Mouse (Mus musculus): ENCODE results near the gene Ifitm1. TPM values are rescaled to one million over a fixed set of nuclear protein-coding genes. Genes with fewer than 3 reads are reported as not detected.

Ifitm1 gene
- polyA plus RNA-seq, 1 experiment from 2014 or later, result 7.4 TPM

Other genes starting within 250 kb of the Ifitm1 start
- not detected in 2 replicates for gene Cyp2e1, start 203.5 kb upstream of the Ifitm1 start, polyA plus RNA-seq (2014; fragmentation: Nextera tagmentation; extraction: Ambion mirVana)
- 0.31 TPM in 1 of 2 replicates, not detected in the other for gene Syce1, start 179.4 kb upstream of the Ifitm1 start, polyA plus RNA-seq (2014; fragmentation: Nextera tagmentation; extraction: Ambion mirVana)
- gene Zfp941, start 145.0 kb upstream of the Ifitm1 start, polyA plus RNA-seq (2014; fragmentation: Nextera tagmentation; extraction: Ambion mirVana), result 0.75 and 0.86 TPM in 2 replicates
- not detected in 2 replicates for gene Urah, start 132.2 kb upstream of the Ifitm1 start, polyA plus RNA-seq (2014; fragmentation: Nextera tagmentation; extraction: Ambion mirVana)
- not detected in 2 replicates for gene Scgb1c1, start 121.7 kb upstream of the Ifitm1 start, polyA plus RNA-seq (2014; fragmentation: Nextera tagmentation; extraction: Ambion mirVana)
- gene Odf3, start 119.4 kb upstream of the Ifitm1 start, polyA plus RNA-seq (2014; fragmentation: Nextera tagmentation; extraction: Ambion mirVana), result 0.12 TPM in 1 of 2 replicates, not detected in the other
- gene Gm45785, start 110.9 kb upstream of the Ifitm1 start, polyA plus RNA-seq (2014; fragmentation: Nextera tagmentation; extraction: Ambion mirVana), result not detected in 2 replicates
- gene Ric8a, start 110.3 kb upstream of the Ifitm1 start, polyA plus RNA-seq (2014; fragmentation: Nextera tagmentation; extraction: Ambion mirVana), result 40.5 and 42.8 TPM in 2 replicates
- gene Bet1l, start 109.6 kb upstream of the Ifitm1 start, polyA plus RNA-seq (2014; fragmentation: Nextera tagmentation; extraction: Ambion mirVana), result 35.0 and 39.5 TPM in 2 replicates
- 55.4 and 120 TPM in 2 replicates for gene Psmd13, start 85.3 kb upstream of the Ifitm1 start, polyA plus RNA-seq (2014; fragmentation: Nextera tagmentation; extraction: Ambion mirVana)
- gene Sirt3, start 84.9 kb upstream of the Ifitm1 start, polyA plus RNA-seq (2014; fragmentation: Nextera tagmentation; extraction: Ambion mirVana), result 48.4 and 57.2 TPM in 2 replicates
- 375 and 378 TPM in 2 replicates for gene Cox8b, start 66.8 kb upstream of the Ifitm1 start, polyA plus RNA-seq (2014; fragmentation: Nextera tagmentation; extraction: Ambion mirVana)
- gene Nlrp6, start 46.3 kb upstream of the Ifitm1 start, polyA plus RNA-seq (2014; fragmentation: Nextera tagmentation; extraction: Ambion mirVana), result not detected in 2 replicates
- gene Pgghg, start 25.8 kb upstream of the Ifitm1 start, polyA plus RNA-seq (2014; fragmentation: Nextera tagmentation; extraction: Ambion mirVana), result 11.4 and 13.0 TPM in 2 replicates
- 0.65 and 0.82 TPM in 2 replicates for gene Ifitm5, start 16.9 kb upstream of the Ifitm1 start, polyA plus RNA-seq (2014; fragmentation: Nextera tagmentation; extraction: Ambion mirVana)
- not detected in 2 replicates for gene Gm45717, start 11.3 kb upstream of the Ifitm1 start, polyA plus RNA-seq (2014; fragmentation: Nextera tagmentation; extraction: Ambion mirVana)
- gene Ifitm2, start 11.2 kb upstream of the Ifitm1 start, polyA plus RNA-seq (2014; fragmentation: Nextera tagmentation; extraction: Ambion mirVana), result 615 and 692 TPM in 2 replicates
- 89.6 and 105 TPM in 2 replicates for gene Ifitm3, start 43.5 kb downstream of the Ifitm1 start, polyA plus RNA-seq (2014; fragmentation: Nextera tagmentation; extraction: Ambion mirVana)
- gene Ifitm6, start 50.7 kb downstream of the Ifitm1 start, polyA plus RNA-seq (2014; fragmentation: Nextera tagmentation; extraction: Ambion mirVana), result 0.43 and 0.97 TPM in 2 replicates
- not detected in 2 replicates for gene Gm17387, start 61.9 kb downstream of the Ifitm1 start, polyA plus RNA-seq (2014; fragmentation: Nextera tagmentation; extraction: Ambion mirVana)
- 0.27 and 0.66 TPM in 2 replicates for gene B4galnt4, start 93.9 kb downstream of the Ifitm1 start, polyA plus RNA-seq (2014; fragmentation: Nextera tagmentation; extraction: Ambion mirVana)
- 0.23 TPM in 1 of 2 replicates, not detected in the other for gene Pkp3, start 111.0 kb downstream of the Ifitm1 start, polyA plus RNA-seq (2014; fragmentation: Nextera tagmentation; extraction: Ambion mirVana)
- 2.8 TPM in 2 replicates for gene Sigirr, start 133.4 kb downstream of the Ifitm1 start, polyA plus RNA-seq (2014; fragmentation: Nextera tagmentation; extraction: Ambion mirVana)
- 0.34 TPM in 1 of 2 replicates, not detected in the other for gene Ano9, start 150.6 kb downstream of the Ifitm1 start, polyA plus RNA-seq (2014; fragmentation: Nextera tagmentation; extraction: Ambion mirVana)
- 51.8 and 65.6 TPM in 2 replicates for gene Ptdss2, start 155.2 kb downstream of the Ifitm1 start, polyA plus RNA-seq (2014; fragmentation: Nextera tagmentation; extraction: Ambion mirVana)
- 109 and 116 TPM in 2 replicates for gene Rnh1, start 205.6 kb downstream of the Ifitm1 start, polyA plus RNA-seq (2014; fragmentation: Nextera tagmentation; extraction: Ambion mirVana)
- gene Hras, start 226.8 kb downstream of the Ifitm1 start, polyA plus RNA-seq (2014; fragmentation: Nextera tagmentation; extraction: Ambion mirVana), result 93.9 and 96.7 TPM in 2 replicates
- gene Lrrc56, start 226.9 kb downstream of the Ifitm1 start, polyA plus RNA-seq (2014; fragmentation: Nextera tagmentation; extraction: Ambion mirVana), result 1.6 and 2.8 TPM in 2 replicates
- gene Lmntd2, start 246.9 kb downstream of the Ifitm1 start, polyA plus RNA-seq (2014; fragmentation: Nextera tagmentation; extraction: Ambion mirVana), result 0.46 and 0.62 TPM in 2 replicates
- gene Rassf7, start 248.6 kb downstream of the Ifitm1 start, polyA plus RNA-seq (2014; fragmentation: Nextera tagmentation; extraction: Ambion mirVana), result 12.1 and 12.4 TPM in 2 replicates